Mouse (Mus musculus): ENCODE measurements around the gene Klhdc8a. TPM values are rescaled to one million over a fixed set of nuclear protein-coding genes. Genes with fewer than 3 reads are reported as not detected.

Gene Klhdc8a
- polyA plus RNA-seq, 1 experiment from 2014 or later, result 1.4 TPM

GRCm38 (mm10) chr1:132355162-132355601, 56.8 kb downstream of the Klhdc8a start:
- DNase-seq (ENCODE audit: low spot score), result no peak
- H3K36me3 ChIP-seq, result peaks cover 42% of the 10 kb centered on the region
- H3K4me3 ChIP-seq, result no peak overlapping the region
- 50% methylated on average over 6 of the region's 6 CpGs for WGBS
- H3K9me3 ChIP-seq (replicated peaks), result peaks cover 11% of the 10 kb centered on the region
- no peaks in the 10 kb centered on the region for H3K27me3 ChIP-seq (ENCODE audit: low read depth, poor library complexity, severe bottlenecking)
- H3K27ac ChIP-seq (replicated peaks), result peak overlapping the region; percentile 84
- H3K4me1 ChIP-seq, result peaks cover 36% of the 10 kb centered on the region

GRCm38 (mm10) chr1:132355841-132356242, 57.4 kb downstream of the Klhdc8a start:
- H3K36me3 ChIP-seq, result peaks cover 46% of the 10 kb centered on the region
- no peak overlapping the region for H3K4me3 ChIP-seq
- H3K27me3 ChIP-seq (ENCODE audit: low read depth, poor library complexity, severe bottlenecking), result no peaks in the 10 kb centered on the region
- 1% methylated on average over 3 of the region's 3 CpGs for WGBS
- H3K27ac ChIP-seq (replicated peaks), result peak overlapping the region; percentile 84
- DNase-seq (ENCODE audit: low spot score), result peak; percentile 89
- peaks cover 6% of the 10 kb centered on the region for H3K9me3 ChIP-seq (replicated peaks)
- H3K4me1 ChIP-seq, result peaks cover 36% of the 10 kb centered on the region

GRCm38 (mm10) chr1:132356841-132357240, 58.4 kb downstream of the Klhdc8a start:
- Histone ChIP-seq H3K36me3 (peaks cover 54% of the 10 kb centered on the region), H3K27me3 (ENCODE audit: low read depth, poor library complexity, severe bottlenecking) (no peaks in the 10 kb centered on the region), H3K9me3 (replicated peaks) (no peaks in the 10 kb centered on the region), H3K4me1 (peaks cover 36% of the 10 kb centered on the region), H3K27ac (replicated peaks) (peak overlapping the region; percentile 47), H3K4me3 (no peak overlapping the region)
- 76% methylated on average over 1 of the region's 1 CpGs for WGBS
- no peak for DNase-seq (ENCODE audit: low spot score)

Other genes with a start within 250 kb of the Klhdc8a start
- gene Mfsd4a, start 230.6 kb upstream of the Klhdc8a start, polyA plus RNA-seq (2016; fragmentation: Nextera tagmentation; extraction: Ambion mirVana), result 8.1 and 12.1 TPM in 2 replicates
- gene Cdk18, start 158.9 kb upstream of the Klhdc8a start, polyA plus RNA-seq (2016; fragmentation: Nextera tagmentation; extraction: Ambion mirVana), result 0.68 and 0.72 TPM in 2 replicates
- gene Lemd1, start 107.2 kb upstream of the Klhdc8a start, polyA plus RNA-seq (2016; fragmentation: Nextera tagmentation; extraction: Ambion mirVana), result 6.2 and 8.4 TPM in 2 replicates
- 2.3 and 4.0 TPM in 2 replicates for gene AC124108.1, start 107.2 kb upstream of the Klhdc8a start, polyA plus RNA-seq (2016; fragmentation: Nextera tagmentation; extraction: Ambion mirVana)
- gene Gm10188, start 68.9 kb upstream of the Klhdc8a start, polyA plus RNA-seq (2016; fragmentation: Nextera tagmentation; extraction: Ambion mirVana), result 0.23 and 0.46 TPM in 2 replicates
- gene Nuak2, start 17.5 kb downstream of the Klhdc8a start, polyA plus RNA-seq (2016; fragmentation: Nextera tagmentation; extraction: Ambion mirVana), result 87.1 and 101 TPM in 2 replicates
- gene Tmcc2, start 92.7 kb downstream of the Klhdc8a start, polyA plus RNA-seq (2016; fragmentation: Nextera tagmentation; extraction: Ambion mirVana), result 9.6 and 13.3 TPM in 2 replicates
- gene Dstyk, start 118.9 kb downstream of the Klhdc8a start, polyA plus RNA-seq (2016; fragmentation: Nextera tagmentation; extraction: Ambion mirVana), result 11.8 and 13.9 TPM in 2 replicates
- gene Rbbp5, start 178.7 kb downstream of the Klhdc8a start, polyA plus RNA-seq (2016; fragmentation: Nextera tagmentation; extraction: Ambion mirVana), result 57.3 and 59.6 TPM in 2 replicates
- gene Tmem81, start 207.6 kb downstream of the Klhdc8a start, polyA plus RNA-seq (2016; fragmentation: Nextera tagmentation; extraction: Ambion mirVana), result 1.2 and 1.6 TPM in 2 replicates
- gene Cntn2, start 244.6 kb downstream of the Klhdc8a start, polyA plus RNA-seq (2016; fragmentation: Nextera tagmentation; extraction: Ambion mirVana), result 14.2 and 34.9 TPM in 2 replicates

Data from midbrain, embryonic 10.5 days (tissue).